Mouse (Mus musculus) kidney, postnatal 4 days (tissue): ENCODE data around the gene Kcnip1.

Source experiments
- DNase-seq, 2 experiments: peaks; one replicate each; pipeline ENCODE4 v3.0.0; 2021; ENCODE audit warnings: mixed read lengths in 2 of 2

Gene Kcnip1

DNA sequence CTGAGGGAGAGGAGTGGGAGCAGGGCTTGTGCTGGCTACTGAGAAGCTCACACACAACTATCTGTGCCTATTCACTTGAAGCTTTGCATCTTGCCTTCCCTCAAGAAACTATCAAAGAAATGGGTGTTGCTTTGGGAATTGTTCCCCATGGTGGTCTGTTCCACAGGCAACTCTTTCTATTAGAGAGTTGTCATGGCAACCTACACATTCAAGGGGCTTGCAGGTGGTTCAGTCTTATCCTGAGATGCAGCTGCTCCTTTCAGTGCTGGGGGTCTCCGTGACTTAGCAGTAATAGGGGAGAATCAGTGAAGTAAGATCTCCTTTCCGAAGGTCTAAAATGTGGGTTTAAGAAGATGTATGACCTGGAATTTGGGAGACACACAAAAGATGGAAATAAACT is 102.6 kb downstream of the Kcnip1 start:
- no peak for DNase-seq

DNA sequence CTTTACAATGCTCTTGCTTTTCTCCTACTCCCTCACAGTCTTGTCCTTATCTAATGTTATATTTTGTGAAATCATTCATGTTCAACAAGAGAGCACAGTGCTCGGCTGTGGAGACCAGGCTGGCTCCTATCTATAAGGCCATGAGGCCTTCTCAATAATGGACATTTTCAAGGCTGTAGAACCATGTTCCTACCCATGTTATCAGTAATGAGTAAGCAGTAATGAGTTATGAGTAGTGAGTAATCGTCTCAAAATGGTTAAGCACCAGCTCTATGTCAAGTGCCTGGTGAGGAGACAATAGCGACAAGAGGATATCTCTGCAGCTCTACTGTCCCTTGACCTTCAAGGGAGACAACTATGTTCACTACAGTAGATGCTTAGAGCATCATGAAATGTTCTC is 105.3 kb downstream of the Kcnip1 start:
- no peak for DNase-seq

DNA sequence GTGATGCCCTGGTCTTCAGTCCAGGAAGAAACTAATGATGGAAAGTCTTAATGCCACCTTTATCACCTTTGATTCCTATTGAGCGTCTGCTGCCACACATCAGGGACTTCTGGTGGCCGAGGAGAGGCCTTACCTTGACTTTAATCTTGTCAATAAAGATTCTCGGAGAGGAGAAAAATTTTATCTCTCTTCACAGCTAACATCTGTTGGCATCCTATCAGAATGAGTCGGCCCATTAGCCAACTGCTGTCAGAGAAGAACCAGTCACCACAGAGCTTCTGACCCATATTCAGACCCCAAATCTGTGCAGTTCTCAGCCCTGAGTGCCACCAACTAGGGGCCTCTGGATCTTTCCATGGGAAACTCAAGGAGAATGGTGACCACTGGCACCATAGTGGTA is 107.0 kb downstream of the Kcnip1 start:
- no peak for DNase-seq

DNA sequence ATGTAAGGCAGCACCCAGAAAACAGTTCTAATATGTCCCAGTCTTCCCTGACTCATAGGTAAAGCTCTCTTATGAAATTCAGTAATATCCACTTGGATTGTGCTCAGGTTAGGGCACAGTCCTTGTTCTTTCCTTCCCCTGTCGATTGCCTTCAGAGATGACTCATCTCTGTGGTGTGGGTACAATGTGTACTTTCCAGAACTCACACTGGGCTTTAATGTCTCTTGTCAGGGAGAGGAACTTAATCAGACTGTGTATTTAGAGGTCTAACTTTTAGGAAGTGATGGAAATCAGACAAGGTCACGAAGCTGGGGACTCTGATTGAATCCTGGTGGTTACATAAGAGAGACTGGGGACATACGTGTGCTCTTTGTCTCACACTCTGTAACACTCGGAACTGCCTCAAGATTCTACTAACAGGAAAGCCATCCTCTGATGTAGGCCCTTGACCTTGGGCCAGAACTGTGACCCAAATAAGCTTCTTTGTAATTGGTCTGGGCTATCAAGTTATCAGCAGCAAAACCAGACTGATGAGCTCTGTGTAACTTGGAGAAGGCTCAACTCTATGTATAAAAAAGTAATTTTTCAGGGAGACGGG is 110.1 kb downstream of the Kcnip1 start:
- no peak for DNase-seq

DNA sequence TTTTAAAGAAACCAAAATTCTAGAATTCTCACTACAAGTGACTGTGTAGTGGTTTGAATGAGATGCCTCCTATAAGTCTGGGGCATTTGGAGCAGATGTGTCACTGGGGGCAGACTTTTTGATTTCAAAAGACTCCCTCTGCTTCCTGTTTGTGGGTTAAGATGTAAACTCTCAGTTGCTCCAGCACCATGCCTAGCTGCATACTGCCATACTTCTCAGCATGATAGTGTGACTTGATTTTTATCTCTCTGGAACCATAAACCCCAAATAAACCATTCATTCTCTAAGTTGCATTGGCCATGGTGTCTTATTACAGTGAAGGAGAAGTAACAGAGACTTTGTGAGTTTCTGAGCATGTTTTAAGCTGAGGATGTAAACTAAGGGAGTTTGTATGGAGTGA is 118.0 kb downstream of the Kcnip1 start:
- no peak for DNase-seq

DNA sequence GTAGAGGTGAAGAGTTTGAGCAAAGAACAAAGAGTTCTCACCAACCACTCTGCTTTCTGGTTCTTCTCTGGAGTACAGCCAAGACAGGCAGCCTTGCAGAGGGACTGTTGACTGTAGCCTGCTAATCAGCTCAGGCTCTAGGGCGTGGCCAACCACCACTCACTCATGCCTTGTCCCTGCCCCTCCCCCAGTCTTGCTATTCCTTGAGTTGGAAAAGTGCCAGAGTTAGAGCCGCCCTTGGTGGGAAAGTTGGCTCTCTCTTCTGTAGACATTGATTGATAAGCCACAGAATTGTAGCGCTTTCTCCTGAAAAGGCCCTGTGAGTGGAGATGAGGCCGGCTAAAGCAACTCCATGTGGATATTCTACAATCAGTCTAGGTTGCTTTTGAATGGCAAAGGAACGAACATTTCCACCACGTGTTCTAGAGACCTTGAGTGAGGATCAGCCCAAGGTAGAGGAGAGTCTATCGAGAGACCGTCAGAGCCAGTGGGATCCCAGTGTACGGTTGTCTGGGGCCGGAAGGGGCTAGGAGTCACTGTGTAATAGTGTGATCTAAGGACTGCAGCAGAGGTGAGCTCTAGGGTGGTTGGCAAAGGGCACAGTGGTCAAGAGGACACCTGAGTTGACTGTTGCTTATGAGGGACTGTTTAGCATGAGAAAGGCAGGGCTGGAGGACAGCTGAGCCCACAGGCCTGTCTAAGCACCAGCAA is 119.7 kb downstream of the Kcnip1 start:
- peak; percentile 27 to 51 for DNase-seq

DNA sequence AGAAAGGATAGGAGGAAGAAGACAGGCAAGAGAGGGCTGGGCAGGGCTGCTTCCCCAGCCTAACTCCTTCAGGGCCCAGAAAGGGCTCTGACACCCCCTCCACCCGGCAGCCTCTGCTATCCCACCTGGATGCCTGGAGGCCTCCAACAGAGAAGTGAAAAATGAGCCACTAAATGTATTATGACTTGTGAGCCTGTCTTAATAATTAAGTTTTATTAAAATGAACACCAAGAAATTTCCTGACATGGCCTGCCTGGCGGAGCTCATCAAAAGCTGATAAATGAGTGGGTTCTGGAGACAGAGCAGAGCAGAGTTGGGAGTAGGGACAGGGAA is 120.3 kb downstream of the Kcnip1 start:
- DNase-seq = peak in 1 of 2 experiments; percentile 23

DNA sequence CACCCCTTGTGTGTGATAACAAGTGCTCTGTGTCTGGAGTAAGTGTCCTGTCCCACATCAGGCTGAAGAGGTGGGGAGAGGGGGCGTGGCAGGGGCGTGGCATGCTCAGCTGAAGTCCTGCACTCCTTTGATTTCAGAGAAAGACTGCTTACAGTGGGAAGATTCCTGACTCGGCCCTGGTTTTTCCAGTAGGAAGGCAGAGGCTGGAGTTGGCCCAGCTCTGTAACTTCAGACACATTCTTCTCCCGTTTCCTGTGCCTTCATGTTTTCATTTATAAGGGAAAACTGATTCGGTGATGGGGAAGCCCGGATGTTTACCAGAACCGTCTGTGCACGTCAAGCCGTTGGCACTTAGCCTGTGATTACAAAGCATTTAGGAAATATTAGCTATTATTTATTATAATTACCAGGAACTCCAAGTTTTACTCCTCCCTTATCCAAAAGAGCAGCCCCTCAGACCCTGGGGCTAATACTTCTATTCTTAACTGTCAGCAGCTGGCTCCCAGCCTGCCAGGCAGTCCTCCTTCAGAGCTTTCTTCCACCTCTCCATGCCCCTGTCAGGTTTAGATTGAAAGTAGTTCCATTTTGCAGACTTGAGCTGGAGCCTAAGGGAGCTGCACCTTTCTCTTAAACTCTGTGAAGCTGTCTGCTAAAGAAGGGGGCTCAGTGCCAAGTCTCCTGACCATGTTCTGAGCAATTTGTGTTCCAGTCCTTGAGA is 120.8 kb downstream of the Kcnip1 start:
- peak; percentile 61 to 65 for DNase-seq

DNA sequence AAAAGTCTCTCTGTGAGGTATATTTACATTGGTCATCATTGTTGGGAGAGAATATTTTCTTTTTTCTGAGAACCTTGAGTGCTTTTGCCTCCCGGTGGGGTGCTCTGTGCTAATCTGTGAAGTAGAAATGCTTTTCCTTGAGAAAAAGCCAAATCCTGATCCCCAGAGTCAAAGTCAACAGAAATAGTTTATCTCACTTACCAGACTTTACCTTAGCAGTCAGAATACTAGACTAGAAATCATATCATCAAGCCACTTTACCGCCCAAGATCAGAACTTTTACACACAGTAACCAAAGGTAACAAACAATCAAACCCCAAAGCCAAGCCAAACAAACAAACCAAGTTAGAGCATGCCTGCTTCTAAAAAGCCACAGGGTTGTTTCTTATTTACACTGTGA is 122.7 kb downstream of the Kcnip1 start:
- no peak for DNase-seq

DNA sequence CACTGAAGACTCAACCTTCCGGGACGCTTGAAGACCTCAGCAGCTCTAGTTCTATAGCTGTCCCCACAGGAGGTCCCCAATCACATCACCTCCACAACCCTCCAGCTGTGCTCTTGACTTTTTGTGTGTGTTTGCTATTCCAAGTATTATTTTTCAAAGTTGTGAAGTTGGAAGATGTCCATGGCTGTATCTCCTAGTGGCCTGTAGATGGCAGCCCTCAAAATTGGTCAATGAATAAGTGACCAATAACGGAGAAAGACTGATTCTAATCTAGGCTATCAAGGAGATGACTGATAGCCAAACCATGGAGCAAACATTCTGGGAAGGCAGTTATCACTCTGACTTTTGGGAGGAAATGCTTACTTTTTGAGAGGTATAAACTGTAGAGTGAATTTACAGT is 123.4 kb downstream of the Kcnip1 start:
- DNase-seq = no peak

DNA sequence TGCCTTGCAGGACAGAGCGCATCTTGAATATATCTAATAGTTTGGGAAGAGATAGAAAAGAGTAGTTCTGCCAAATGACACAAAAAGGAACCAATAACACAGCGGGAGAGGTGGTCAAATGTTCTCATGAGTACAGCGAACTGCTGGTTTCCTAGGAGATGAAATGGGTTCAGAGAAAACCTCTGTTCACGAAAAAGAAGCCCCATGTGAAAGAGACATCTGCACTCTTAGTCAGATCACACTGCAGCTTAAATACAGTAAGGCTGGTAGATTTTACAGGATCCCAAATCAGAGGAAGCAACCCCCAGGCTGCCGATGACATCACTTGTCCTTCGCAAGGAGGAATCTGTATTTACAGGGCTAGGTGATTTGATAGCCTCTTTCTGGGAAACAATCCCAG is 126.2 kb downstream of the Kcnip1 start:
- no peak for DNase-seq

DNA sequence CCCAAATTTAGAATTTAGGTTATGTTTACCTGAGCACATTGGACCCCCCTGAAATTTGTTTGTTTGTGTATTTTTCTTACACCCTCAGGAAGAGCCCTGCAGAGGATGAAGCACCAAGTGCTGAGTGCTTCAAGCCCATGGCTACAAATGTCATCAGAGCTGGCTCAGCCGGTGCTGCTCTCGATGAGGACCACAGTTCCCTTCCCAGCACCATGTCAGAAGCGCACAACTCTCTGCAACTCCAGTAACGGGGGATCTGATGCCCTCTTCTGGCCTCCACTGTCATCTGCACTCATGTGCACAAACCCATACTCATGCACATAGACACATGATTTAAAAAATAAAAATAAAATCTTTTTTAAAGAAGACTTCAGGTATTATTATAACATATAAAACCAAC is 128.7 kb downstream of the Kcnip1 start:
- no peak for DNase-seq

DNA sequence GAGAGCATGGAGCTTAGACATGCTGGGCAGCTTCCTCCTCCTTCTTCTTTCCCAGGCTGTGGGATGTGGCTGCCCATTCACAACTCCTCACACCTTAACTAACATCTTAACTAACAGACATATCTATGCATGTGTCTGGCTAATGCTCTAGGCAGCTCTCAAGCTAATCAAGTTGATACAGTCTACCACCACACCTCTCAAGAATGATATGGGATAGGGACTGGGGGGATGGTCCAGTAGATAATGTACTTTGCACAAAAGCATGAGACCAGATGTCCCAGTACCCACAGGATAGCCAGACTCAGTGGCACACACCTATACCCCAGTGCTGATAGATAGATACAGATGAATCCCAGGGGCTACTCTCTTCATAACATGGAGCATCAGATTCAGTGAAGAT is 131.1 kb downstream of the Kcnip1 start:
- no peak for DNase-seq

DNA sequence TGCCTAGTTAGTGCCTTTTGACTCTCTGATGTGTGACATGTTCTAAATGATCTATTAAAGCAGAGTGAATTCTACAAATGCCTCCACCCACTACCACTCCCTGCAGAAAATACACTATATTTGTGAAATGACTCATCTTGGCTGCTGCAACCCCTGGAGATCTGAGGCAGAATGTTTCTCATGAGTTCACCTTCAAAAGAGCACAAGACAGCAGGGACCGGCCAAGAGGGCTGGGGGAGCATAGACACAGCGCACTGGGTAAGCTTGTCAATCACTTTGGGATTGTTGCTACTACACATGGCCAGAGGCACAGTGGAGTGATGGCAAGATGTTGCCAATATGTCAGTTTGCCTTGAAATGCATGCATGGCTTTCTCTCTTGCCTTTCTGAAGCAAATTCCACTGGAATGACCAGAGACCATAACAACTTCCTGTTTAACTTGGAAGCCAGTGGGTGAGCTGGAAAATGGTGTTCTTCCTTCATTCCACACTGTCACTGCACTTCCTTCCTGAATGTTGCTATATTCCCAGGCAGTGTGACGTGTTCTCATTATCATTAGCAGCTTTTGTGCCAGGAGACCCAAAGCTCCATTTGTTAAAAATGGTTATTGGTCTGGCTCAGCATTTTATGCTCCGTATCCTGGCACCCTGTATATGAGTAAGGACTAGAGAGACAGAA is 131.9 kb downstream of the Kcnip1 start:
- DNase-seq = no peak

DNA sequence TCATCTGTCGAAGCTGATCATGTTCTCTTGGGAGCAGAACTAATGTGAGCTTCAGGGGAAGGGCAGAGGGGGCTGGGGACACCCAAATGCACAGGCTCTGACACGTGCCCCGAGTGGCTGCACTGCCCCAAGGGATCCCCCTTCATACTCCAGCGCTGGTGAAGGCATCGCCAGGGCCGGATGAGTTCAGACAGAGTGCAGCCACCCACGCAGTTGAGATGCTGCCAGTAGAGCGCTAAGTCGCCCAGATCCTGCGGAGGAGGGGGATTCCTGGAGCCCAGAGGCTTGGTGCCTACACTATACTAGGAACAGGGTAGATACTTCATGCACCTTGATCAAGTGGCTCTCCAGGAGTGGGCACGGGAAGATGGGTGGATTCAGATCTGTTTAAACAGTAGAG is 143.3 kb downstream of the Kcnip1 start:
- peak; percentile 45 to 68 for DNase-seq

DNA sequence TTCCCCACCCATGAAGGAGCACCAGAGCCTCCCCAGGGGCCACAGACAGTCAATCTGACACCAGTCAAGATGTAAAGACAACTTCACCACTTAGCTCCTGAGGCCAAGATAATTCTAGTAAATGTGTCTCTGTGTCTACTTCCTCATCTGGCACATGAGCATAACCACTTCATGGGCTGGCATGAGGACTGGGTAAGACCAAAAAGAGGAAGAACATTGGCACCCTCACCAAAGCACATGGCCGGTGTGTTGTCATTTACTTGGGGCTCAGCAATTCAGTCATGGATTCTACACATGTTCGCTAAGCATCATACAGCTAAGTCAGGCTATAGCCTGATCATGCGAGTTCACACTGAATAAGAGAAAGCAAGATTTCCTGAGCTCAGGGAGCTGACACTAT is 144.3 kb downstream of the Kcnip1 start:
- DNase-seq = no peak

DNA sequence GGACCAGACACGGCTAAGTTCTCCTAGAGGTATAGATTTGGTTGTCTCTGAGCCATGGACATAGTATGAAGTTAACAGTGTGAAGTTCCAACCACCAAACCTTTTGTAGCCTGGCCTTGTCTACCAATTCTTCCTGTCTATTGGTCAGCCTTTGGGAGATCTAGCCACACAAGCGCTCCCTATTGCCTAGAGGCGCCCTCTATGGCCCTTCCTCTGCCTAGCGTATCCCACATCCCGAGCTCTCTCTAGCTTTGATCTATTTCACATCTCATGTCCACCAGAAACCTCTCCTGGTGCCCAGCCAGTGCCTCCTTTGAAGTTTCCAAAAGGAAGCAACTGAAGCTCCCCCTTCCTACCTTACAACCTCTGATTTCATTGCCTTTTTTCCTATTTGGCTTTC is 147.0 kb downstream of the Kcnip1 start:
- DNase-seq = no peak

DNA sequence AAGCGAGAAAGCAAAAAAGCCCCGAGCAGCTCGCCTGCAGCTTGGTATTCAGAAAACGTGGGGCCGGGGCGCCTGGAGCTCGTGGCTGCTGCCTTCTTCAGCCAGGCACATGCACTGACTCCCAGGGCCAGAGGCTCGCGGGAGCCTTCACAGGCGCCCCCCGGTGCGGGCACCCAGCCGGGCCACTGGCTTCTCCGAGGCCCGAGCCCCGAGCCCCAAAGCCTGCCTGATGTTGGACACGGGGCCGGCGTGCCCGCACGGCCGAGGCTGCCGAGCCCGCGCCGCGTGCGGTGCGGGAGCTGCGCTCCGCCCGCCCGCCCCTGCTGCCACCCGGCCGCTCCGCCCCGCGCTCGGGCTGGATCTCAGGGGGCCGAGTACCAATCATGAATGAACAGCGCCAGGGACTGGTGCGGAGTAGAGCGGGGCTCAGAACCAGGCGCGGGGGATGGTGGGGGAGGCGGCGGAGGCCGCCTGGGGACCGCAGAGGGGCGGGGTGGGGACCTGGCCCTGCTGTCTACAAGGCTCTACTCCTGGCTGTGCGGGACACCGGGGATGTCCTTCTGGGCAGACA is 149.6 kb downstream of the Kcnip1 start:
- DNase-seq = peak; percentile 24 to 41

DNA sequence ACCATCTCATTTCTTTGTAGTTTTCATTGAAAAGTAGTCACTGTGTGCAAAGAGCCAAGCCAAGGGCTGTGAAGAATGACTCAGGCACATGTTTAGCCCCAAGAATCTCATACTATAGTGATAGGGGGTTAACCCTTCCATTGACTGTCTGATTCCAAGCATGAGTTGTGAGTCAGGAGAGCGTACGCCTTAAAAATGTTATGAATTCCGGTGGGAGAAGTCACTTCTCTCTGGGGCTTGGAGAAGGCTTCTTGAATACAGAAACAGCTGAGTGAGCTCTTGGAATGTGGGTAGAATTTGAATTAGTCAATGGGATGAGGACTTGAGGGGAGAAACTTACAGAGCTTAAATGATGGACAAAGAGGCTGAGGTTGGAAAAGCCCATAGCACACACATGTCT is 153.9 kb downstream of the Kcnip1 start:
- DNase-seq = no peak

DNA sequence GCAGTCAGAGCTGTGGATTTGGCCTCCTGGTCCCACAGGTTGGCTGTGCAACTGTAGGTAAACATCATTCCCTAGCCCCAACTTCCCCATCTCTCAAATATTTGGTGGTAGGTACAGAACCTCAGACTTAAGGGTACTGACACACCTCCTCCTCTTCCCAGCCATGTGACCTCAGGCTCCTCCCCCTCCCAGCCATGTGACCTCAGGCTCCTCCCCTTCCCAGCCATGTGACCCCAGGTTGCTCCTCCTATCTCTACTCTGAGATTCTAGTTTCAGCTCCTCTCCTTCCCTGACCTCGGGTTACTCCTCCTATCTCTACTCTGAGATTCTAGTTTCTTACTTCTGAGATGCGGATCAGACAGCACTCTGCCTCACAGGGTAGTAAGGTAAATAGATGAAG is 163.2 kb downstream of the Kcnip1 start:
- no peak for DNase-seq

DNA sequence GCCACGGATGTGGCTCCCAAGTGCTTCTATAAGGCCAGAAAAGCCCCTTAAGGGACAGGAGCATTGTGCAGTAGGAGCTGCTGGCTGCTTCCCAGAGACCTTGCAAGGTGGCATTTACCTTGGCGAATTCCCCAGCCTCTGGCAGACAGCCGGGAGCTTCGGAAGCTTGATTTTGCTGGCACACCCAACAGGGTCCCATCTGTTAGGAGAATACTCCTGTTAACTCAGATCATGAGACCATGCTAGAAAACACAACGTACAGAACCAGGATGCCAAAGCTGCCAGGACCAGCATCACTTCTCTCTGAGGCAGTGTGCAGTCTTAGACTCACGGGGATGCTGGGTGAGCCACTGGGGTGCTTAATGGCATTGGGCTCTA is 165.1 kb downstream of the Kcnip1 start:
- DNase-seq = no peak

DNA sequence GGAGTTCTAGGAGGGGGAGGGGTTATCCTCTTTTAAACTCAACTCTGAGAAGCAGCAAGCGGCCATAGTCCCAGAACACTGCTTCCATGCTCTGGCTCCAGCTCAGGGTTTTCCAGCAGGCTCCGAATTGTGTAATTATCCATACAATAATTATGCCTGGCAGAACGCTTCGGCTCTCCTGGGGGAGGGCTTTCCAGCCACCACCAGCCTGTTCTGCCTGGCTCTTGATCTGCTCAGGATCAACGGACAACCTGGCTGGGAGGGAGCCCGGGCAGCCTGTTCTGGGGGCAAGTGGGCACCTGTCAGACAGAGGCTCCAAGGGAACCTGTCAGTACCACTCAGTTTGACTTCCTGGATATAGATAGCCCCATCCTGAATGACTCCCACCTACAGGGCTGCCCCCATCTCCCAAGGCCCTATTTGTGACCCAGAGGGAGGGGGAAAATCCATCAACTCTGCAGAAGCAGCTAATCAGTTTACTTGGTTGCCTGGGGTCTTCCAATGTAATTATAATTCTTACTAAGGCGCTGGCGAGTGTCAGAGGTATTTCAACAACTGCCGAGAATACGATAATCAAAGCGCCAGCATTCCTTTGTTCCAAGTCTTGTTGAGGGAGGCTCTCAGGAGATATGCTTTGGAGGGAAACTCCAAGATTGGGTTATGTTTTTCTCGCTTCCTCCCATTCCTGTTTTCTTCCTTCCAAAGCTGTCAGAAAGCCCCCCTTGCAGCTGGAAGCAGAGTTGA is 165.7 kb downstream of the Kcnip1 start:
- DNase-seq = no peak

DNA sequence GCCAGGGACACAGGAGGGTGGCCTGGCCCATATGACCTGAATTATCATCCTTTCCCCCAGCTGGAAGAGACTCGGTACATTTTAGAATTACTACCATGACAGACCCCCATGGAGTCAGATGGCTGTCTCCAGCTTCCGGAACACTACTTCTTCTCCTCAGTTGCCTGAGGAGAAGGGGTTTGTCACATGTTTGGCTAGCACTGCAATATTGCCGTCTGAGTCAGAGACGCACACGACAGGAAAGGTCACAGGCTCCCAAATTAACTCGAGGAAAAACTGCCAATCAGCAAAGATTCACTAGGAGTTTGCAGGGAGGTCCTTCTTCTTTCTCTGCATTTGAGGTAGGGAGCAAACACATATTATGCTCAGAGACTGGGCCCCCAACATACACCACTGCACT is 168.2 kb downstream of the Kcnip1 start:
- no peak for DNase-seq
